Comparison of ENCODE assay signal across 7 mouse cellular contexts in the genomic region with DNA sequence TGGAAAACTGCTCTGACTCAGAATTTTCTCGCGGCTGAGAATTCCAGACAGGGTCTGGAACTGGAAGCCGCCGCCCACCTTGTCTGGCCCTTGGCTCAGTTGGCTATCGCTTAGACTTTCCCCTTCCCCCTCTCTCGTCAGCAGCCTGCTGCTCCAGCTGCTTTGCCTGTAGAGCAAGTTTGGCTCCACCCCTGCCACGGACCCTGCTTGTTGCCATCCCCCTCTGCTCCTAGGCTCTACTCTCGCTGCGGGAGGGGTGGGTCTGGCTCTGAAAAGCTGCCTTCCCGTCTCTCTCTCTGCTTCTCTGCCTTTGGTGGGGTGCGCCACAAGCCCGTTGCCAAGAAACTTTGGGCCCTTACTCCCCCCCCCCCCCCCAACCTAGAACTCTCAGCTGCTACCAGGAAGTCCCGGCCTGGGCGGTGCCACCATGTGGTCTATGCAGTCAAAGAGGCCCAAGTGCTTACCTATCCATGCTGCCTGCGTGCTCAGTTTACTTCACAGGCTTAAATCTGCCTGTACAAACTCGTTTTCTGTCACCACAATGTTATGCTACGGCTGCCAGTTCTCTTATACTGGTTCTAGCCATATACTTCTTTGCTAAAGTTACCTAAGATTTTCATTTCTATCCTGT. TPM values are rescaled to one million over a fixed set of nuclear protein-coding genes. Genes with fewer than 3 reads are reported as not detected.
A peak's percentile ranks its signal among the peaks of the same experiment; 100 is the strongest.
DNase-seq lines count a peak whose midpoint lies in the region; ATAC-seq lines count a peak whose summit lies in the region.

No protein-coding gene starts in this region.

- no peak overlapping the region for H3K9ac ChIP-seq in embryonic facial prominence, embryonic 15.5 days
- H3K9ac ChIP-seq in liver, embryonic 13.5 days: no peak overlapping the region

- no peaks in the 10 kb centered on the region for H3K27me3 ChIP-seq in embryonic facial prominence, embryonic 15.5 days
- no peaks in the 10 kb centered on the region for H3K27me3 ChIP-seq in liver, embryonic 13.5 days

- H3K27ac ChIP-seq in embryonic facial prominence, embryonic 15.5 days (replicated peaks): peak overlapping the region; percentile 72
- no peak overlapping the region for H3K27ac ChIP-seq in liver, embryonic 13.5 days

- peak; percentile 76 for ATAC-seq in common myeloid progenitor, adult 5-6 weeks (replicated peaks; ENCODE audit: low read depth, poor library complexity, severe bottlenecking)
- ATAC-seq in embryonic facial prominence, embryonic 15.5 days (ENCODE audit: insufficient number of reproducible peaks, low FRiP score, low TSS enrichment, low read depth): peak; percentile 68; the same call in 1 of the 2 replicates
- ATAC-seq in liver, embryonic 13.5 days (ENCODE audit: low read depth): peak; percentile 41; the same call in 1 of the 2 replicates

- DNase-seq in hindlimb bud, embryonic 11.5 days (ENCODE audit: extremely low spot score, low read depth, low spot score): peak; percentile 37
- no peak for DNase-seq in liver, embryonic 13.5 days
- DNase-seq in neural tube, embryonic 10.5 days (ENCODE audit: extremely low spot score, low spot score): peak; percentile 33
- no peak for DNase-seq in right cerebral cortex, postnatal 14 days
- no peak for DNase-seq in spleen, postnatal 4 days (ENCODE audit: low spot score in 2 of 2)

- no peaks in the 10 kb centered on the region for H3K9me3 ChIP-seq in embryonic facial prominence, embryonic 15.5 days (replicated peaks)
- H3K9me3 ChIP-seq in liver, embryonic 13.5 days (replicated peaks): no peaks in the 10 kb centered on the region

- H3K36me3 ChIP-seq in embryonic facial prominence, embryonic 15.5 days: no peaks in the 10 kb centered on the region
- H3K36me3 ChIP-seq in liver, embryonic 13.5 days: no peaks in the 10 kb centered on the region

- H3K4me1 ChIP-seq in embryonic facial prominence, embryonic 15.5 days: no peaks in the 10 kb centered on the region
- no peaks in the 10 kb centered on the region for H3K4me1 ChIP-seq in liver, embryonic 13.5 days (replicated peaks)

- WGBS in embryonic facial prominence, embryonic 15.5 days: 5% methylated on average over 17 of the region's 17 CpGs
- WGBS in liver, embryonic 13.5 days (ENCODE audit: insufficient replicate concordance): 5% methylated on average over 17 of the region's 17 CpGs

- H3K4me3 ChIP-seq in embryonic facial prominence, embryonic 15.5 days (replicated peaks): peak overlapping the region; percentile 29
- peak overlapping the region; percentile 19 for H3K4me3 ChIP-seq in liver, embryonic 13.5 days (replicated peaks)

- peak overlapping the region; percentile 48 for H3K4me2 ChIP-seq in embryonic facial prominence, embryonic 15.5 days (replicated peaks)
- peak overlapping the region; percentile 44 for H3K4me2 ChIP-seq in liver, embryonic 13.5 days

RNA-seq across cellular contexts. Expression of a gene that starts 3.7 kb away (rescaled TPM):
- total RNA-seq in common myeloid progenitor, adult 5-6 weeks (2017): not detected in 2 replicates
- 0.29 and 0.67 TPM in 2 replicates for polyA plus RNA-seq in embryonic facial prominence, embryonic 15.5 days (2015; fragmentation: Nextera tagmentation; extraction: Ambion mirVana)
- polyA plus RNA-seq in liver, embryonic 13.5 days (2015; fragmentation: Nextera tagmentation; extraction: Ambion mirVana): not detected in 2 replicates

RNA-seq across cellular contexts. Expression of a gene that starts 26.8 kb away (rescaled TPM):
- total RNA-seq in common myeloid progenitor, adult 5-6 weeks (2017): not detected in 2 replicates
- polyA plus RNA-seq in embryonic facial prominence, embryonic 15.5 days (2015; fragmentation: Nextera tagmentation; extraction: Ambion mirVana): not detected in 2 replicates
- polyA plus RNA-seq in liver, embryonic 13.5 days (2015; fragmentation: Nextera tagmentation; extraction: Ambion mirVana): not detected in 2 replicates

RNA-seq across cellular contexts. Expression of a gene that starts 34.0 kb away (rescaled TPM):
- not detected in 2 replicates for total RNA-seq in common myeloid progenitor, adult 5-6 weeks (2017)
- 0.17 TPM in 1 of 2 replicates, not detected in the other for polyA plus RNA-seq in embryonic facial prominence, embryonic 15.5 days (2015; fragmentation: Nextera tagmentation; extraction: Ambion mirVana)
- polyA plus RNA-seq in liver, embryonic 13.5 days (2015; fragmentation: Nextera tagmentation; extraction: Ambion mirVana): not detected in 2 replicates

RNA-seq across cellular contexts. Expression of a gene that starts 46.8 kb away (rescaled TPM):
- not detected in 2 replicates for total RNA-seq in common myeloid progenitor, adult 5-6 weeks (2017)
- not detected in 2 replicates for polyA plus RNA-seq in embryonic facial prominence, embryonic 15.5 days (2015; fragmentation: Nextera tagmentation; extraction: Ambion mirVana)
- not detected in 2 replicates for polyA plus RNA-seq in liver, embryonic 13.5 days (2015; fragmentation: Nextera tagmentation; extraction: Ambion mirVana)

RNA-seq across cellular contexts. Expression of a gene that starts 48.5 kb away (rescaled TPM):
- total RNA-seq in common myeloid progenitor, adult 5-6 weeks (2017): not detected in 2 replicates
- polyA plus RNA-seq in embryonic facial prominence, embryonic 15.5 days (2015; fragmentation: Nextera tagmentation; extraction: Ambion mirVana): not detected in 2 replicates
- polyA plus RNA-seq in liver, embryonic 13.5 days (2015; fragmentation: Nextera tagmentation; extraction: Ambion mirVana): not detected in 2 replicates

Comparison
In these comparisons a context has a peak if more than half of its experiments do, and no peak if none do; other contexts are left out.
1. DNase-seq: peak in hindlimb bud, embryonic 11.5 days (single experiment) and neural tube, embryonic 10.5 days (single experiment); none in liver, embryonic 13.5 days (single experiment), right cerebral cortex, postnatal 14 days (single experiment) and spleen, postnatal 4 days (0 of 2).
2. Peak in every context shown above with its lines, with median percentiles within 50 percentile points of each other: ATAC-seq.